Mouse (Mus musculus): Measurements from ENCODE around the gene Gm13178. TPM values are rescaled to one million over a fixed set of nuclear protein-coding genes. Genes with fewer than 3 reads are reported as not detected.

Gene Gm13178
- polyA plus RNA-seq (2015; fragmentation: Nextera tagmentation; extraction: Ambion mirVana), result 0.37 and 0.46 TPM in 2 replicates

DNA sequence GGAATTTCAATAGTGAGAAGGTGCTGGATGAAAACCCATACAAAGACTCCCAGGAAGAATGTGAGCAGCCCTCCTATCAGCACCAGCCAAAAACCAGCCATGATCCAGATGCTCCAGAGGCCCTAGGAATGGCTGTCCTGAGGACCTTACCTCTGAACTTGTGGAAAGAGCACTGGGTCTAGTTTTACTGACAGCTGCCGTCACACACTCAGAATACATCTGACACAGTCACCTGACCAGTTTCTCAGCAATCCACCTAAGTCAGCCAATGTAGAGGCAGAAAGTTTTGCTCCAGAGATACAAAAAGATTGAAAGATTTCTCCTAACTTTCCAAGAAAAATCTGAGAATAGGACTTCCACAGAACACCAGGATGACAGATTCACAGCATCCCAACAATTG, at the start of gene Gm13178:
Gene Gm13178, minus strand, starts transcription at position 101 of the 400 bp plus-strand sequence.
- Histone ChIP-seq H3K4me2 (no peak within 1 kb of the TSS), H3K27me3 (no peaks in the 10 kb centered on the region), H3K27ac (no peak within 1 kb of the TSS), H3K9me3 (no peaks in the 10 kb centered on the region), H3K4me3 (no peak within 1 kb of the TSS), H3K4me1 (no peaks in the 10 kb centered on the region), H3K9ac (no peak within 1 kb of the TSS), H3K36me3 (no peaks in the 10 kb centered on the region)
- no peak for ATAC-seq (ENCODE audit: insufficient number of reproducible peaks, low FRiP score, low TSS enrichment, low read depth)
- 85% methylated on average over 1 of the region's 1 CpGs for WGBS

DNA sequence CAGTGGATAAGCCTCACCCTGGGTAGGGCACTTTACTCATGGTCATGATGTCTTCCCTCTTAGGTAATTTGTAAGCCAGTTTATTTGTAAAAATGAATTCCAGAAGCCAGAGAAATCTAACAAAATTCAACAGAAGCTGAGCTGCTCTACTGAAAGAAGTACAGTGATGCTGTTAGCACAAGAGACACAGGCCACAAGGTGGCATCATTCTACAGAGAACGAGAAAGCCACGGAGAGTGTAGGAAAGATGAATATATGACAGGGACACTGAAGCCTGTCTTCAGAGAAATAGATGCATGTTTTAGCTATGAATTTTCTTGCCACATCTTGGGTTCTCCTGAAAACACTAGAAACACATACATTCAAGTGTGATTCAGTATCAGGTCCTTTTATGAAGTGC, 44.5 kb upstream of the Gm13178 start:
- Histone ChIP-seq H3K4me2 (no peak overlapping the region), H3K27ac (no peak overlapping the region), H3K4me3 (no peak overlapping the region), H3K9ac (no peak overlapping the region), H3K9me3 (no peaks in the 10 kb centered on the region), H3K36me3 (no peaks in the 10 kb centered on the region), H3K27me3 (no peaks in the 10 kb centered on the region), H3K4me1 (no peaks in the 10 kb centered on the region)
- 21% methylated on average over 2 of the region's 2 CpGs for WGBS
- no peak for ATAC-seq (ENCODE audit: insufficient number of reproducible peaks, low FRiP score, low TSS enrichment, low read depth)

DNA sequence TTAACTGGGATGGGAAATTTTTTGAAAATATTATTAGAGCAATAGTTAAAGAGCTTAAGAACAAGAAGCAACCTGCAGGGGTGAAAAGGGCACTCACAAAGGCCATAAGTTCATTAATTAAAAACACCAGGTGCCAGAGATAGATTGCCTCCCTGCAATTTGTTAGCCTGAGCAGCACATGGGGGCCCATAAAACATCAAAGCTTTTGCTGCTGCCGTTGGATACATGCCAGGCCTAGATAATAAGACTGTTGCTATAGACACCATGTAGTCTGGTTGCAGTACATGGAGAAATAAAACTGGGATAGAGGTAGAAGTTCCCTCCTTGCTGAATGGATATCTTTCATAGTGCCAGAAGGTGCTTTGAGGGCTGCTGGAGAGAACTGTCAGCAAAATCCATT, 27.9 kb upstream of the Gm13178 start:
- no peaks in the 10 kb centered on the region for H3K4me1 ChIP-seq
- H3K36me3 ChIP-seq, result no peaks in the 10 kb centered on the region
- no peak for ATAC-seq (ENCODE audit: insufficient number of reproducible peaks, low FRiP score, low TSS enrichment, low read depth)
- H3K9ac ChIP-seq, result no peak overlapping the region
- 5% methylated on average over 1 of the region's 1 CpGs for WGBS
- H3K4me2 ChIP-seq, result no peak overlapping the region
- no peaks in the 10 kb centered on the region for H3K9me3 ChIP-seq
- no peak overlapping the region for H3K4me3 ChIP-seq
- H3K27me3 ChIP-seq, result no peaks in the 10 kb centered on the region
- H3K27ac ChIP-seq, result no peak overlapping the region

DNA sequence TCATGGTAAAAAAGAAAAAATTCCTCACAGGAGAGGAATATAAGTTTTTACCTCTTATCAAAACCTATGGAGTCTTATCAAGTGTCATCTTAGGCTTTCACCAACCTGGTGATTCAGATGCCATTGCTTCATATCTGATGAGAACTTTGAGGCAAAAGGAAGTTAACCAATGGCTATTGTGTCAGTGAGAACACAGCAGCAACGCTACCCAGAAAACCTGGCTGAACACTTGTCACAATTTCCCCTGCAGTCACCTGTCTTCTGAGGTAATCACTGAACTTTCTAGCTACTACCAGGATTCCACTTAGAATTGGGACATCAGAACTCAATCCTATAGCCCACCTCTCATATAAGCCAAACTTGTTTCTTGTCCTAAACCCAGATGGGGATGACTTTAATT, 1.5 kb downstream of the Gm13178 start:
- Histone ChIP-seq H3K9me3 (no peaks in the 10 kb centered on the region), H3K4me1 (no peaks in the 10 kb centered on the region), H3K36me3 (no peaks in the 10 kb centered on the region), H3K9ac (no peak overlapping the region), H3K4me3 (no peak overlapping the region), H3K27me3 (no peaks in the 10 kb centered on the region), H3K4me2 (no peak overlapping the region), H3K27ac (no peak overlapping the region)
- WGBS, result 80% methylated on average over 1 of the region's 1 CpGs
- ATAC-seq (ENCODE audit: insufficient number of reproducible peaks, low FRiP score, low TSS enrichment, low read depth), result no peak

DNA sequence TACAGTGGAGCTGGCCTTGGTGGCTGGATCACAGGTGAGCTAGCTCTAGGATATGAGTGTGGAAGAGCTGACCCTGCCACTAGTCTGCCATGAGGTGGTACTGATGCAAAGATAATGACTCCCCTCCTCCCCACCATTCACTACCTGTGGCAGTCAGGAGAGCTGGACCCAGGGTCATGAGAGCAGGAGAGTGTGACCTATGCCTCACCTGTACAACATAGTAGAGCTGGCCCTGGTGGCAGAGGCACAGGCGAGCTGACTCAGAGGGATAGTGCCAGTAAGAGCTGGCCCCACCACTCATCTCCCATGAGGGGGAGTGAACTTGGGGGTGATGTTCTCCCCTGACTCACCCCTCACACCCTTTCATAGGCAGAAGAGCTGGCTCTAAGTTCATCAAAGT, 2.9 kb downstream of the Gm13178 start:
- 78% methylated on average over 1 of the region's 1 CpGs for WGBS
- Histone ChIP-seq H3K9me3 (no peaks in the 10 kb centered on the region), H3K4me3 (no peak overlapping the region), H3K9ac (no peak overlapping the region), H3K27me3 (no peaks in the 10 kb centered on the region), H3K4me1 (no peaks in the 10 kb centered on the region), H3K36me3 (no peaks in the 10 kb centered on the region), H3K4me2 (no peak overlapping the region), H3K27ac (no peak overlapping the region)
- ATAC-seq (ENCODE audit: insufficient number of reproducible peaks, low FRiP score, low TSS enrichment, low read depth), result no peak

DNA sequence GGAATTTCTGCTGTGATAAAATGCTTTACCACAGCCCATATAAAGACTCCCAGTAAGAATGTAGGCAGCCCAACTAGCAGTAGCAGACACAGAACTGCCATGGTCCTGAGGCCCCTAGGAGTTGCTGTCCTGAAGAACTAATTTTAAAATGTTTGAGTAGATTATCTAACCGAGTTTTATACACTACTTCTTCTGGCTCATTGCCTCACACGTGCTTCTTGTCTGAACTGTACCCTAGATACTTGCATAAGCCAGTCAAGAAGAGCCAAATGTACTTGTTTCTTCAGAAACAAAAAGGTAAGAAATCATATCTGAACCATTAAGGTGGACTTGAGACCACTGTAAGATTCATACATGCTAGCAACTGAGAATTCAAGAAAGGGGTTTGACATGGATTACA, 34.9 kb downstream of the Gm13178 start, which contains the start of gene Gm436:
Gene Gm436, minus strand, starts transcription at position 101 of the 400 bp plus-strand sequence.
- Histone ChIP-seq H3K9me3 (no peaks in the 10 kb centered on the region), H3K4me3 (no peak within 1 kb of the TSS), H3K36me3 (no peaks in the 10 kb centered on the region), H3K27ac (no peak within 1 kb of the TSS), H3K4me2 (no peak within 1 kb of the TSS), H3K4me1 (no peaks in the 10 kb centered on the region), H3K9ac (no peak within 1 kb of the TSS), H3K27me3 (no peaks in the 10 kb centered on the region)
- WGBS, result 40% methylated on average over 2 of the region's 2 CpGs
- ATAC-seq (ENCODE audit: insufficient number of reproducible peaks, low FRiP score, low TSS enrichment, low read depth), result no peak

Other genes with a start within 250 kb of the Gm13178 start
- not detected in 2 replicates for gene 9430007A20Rik, start 201.6 kb downstream of the Gm13178 start, polyA plus RNA-seq (2015; fragmentation: Nextera tagmentation; extraction: Ambion mirVana)
- gene Gm13124, start 156.3 kb downstream of the Gm13178 start, polyA plus RNA-seq (2015; fragmentation: Nextera tagmentation; extraction: Ambion mirVana), result not detected in 2 replicates
- gene Aadacl4, start 107.7 kb downstream of the Gm13178 start, polyA plus RNA-seq (2015; fragmentation: Nextera tagmentation; extraction: Ambion mirVana), result not detected in 2 replicates
- not detected in 2 replicates for gene Gm436, start 35.0 kb downstream of the Gm13178 start, polyA plus RNA-seq (2015; fragmentation: Nextera tagmentation; extraction: Ambion mirVana)
- gene Gm438, start 65.2 kb upstream of the Gm13178 start, polyA plus RNA-seq (2015; fragmentation: Nextera tagmentation; extraction: Ambion mirVana), result 0.37 and 0.63 TPM in 2 replicates
- gene Dhrs3, start 171.4 kb upstream of the Gm13178 start, polyA plus RNA-seq (2015; fragmentation: Nextera tagmentation; extraction: Ambion mirVana), result 113 and 114 TPM in 2 replicates